Mouse (Mus musculus): Measurements from ENCODE around the gene Cdk14.
"Not testable (repeated sequence)": the region's sequence is repeated elsewhere in the genome, so short reads cannot be mapped to it uniquely, and the experiment has no call there.

Gene Cdk14

GRCm38 (mm10) chr5:5367550-5367949 is 52.6 kb downstream of the Cdk14 start:
- DNase-seq (ENCODE audit: low read depth, low spot score): no peak

DNA sequence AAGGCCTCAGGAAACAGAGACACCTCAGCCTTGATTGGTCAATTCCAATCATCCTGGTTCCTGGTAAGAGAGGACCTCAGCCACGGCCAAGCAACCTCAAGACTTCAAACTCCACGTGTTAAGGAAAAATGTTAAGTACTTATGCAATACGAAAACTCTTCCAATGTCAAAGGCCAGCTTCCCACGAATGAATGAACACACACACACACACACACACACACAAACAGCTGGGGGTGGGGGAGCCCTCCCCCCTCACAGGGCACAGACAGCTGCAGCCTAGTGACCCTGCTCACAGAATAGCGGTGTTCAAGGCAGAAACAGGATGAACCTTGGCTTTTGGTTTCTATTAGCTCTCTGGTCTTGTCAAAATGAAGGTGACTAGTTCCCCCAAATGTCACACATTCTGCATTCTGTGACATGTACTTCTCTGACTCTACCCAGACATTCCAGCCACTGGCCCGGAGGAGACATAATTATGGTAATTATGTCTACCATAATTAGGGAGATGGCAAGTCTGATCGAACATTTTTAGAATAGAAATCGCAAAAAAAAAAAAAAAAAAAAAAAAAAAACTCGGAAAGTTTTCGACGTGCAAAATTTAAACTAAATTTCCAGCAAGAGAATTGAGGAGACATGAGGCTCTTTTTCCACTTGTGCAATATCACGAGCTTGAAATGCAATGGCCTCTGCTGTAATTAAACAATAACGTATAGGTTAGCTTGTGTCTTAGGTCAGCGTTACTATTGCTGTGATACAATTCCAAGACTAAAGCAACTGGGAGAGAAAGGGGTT is 54.6 kb downstream of the Cdk14 start:
- no peak for DNase-seq (ENCODE audit: low read depth, low spot score)

DNA sequence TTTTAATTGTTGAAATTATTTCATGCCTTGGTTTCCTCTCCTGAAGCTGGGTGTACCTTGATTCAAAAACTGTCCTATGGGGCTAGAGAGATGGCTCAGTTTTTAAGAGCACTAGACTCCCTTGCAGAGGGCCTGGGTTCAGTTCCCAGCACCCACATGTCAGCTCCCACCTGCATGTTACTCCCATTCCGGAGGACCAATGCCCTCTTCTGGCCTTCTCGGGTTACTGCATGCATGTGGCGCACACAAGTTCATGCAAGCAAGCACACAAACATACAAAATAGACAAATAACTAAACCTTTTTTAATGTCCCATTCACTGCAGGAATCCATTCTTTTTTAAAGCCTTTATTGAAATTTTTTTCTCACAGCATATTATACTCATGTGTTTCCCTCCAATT is 58.4 kb downstream of the Cdk14 start:
- no peak for DNase-seq (ENCODE audit: low read depth, low spot score)

- DNase-seq (ENCODE audit: low read depth, low spot score): no peak
Measured at GRCm38 (mm10) chr5:5360338-5360737, 59.8 kb downstream of the Cdk14 start.

DNA sequence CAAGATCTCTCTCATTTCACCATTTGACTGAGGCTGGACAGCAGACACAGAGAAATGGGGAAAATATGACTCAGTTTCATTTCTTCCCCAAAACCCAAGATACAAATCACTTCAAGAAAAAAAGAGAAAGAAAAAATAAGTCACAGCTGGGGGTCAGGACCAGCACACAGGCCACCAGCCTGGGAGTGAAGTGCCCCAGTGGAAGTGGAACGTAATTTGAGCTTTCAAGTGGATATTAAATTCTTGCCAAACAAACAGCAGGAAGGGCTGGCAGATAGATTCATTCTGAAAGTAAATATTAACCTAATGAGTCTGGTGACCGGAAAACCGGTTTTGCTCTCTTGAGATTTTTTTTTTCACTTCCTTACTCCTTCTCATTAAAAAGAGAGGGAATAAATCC is 60.2 kb downstream of the Cdk14 start:
- DNase-seq (ENCODE audit: low read depth, low spot score): no peak

DNA sequence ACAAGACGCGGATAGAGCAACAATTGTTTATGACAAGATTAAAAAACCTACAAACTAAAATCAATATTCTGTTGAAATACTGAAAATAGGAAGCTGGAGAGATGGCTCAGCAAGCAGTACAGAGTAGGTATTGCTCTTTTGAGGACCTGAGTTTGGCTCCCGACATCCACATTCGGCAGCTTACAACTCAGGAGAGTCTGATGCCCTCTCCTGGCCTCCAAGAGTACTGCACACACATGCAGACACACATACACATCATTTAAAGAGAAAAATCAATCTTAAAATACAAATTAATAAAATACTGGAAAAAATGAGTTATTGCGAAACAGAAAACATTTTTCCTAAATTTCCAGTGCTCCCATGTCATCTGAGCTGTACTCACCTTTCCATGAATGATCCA is 60.7 kb downstream of the Cdk14 start:
- no peak for DNase-seq (ENCODE audit: low read depth, low spot score)

- no peak for DNase-seq (ENCODE audit: low read depth, low spot score)
Measured at GRCm38 (mm10) chr5:5358019-5358717, 61.9 kb downstream of the Cdk14 start.

DNA sequence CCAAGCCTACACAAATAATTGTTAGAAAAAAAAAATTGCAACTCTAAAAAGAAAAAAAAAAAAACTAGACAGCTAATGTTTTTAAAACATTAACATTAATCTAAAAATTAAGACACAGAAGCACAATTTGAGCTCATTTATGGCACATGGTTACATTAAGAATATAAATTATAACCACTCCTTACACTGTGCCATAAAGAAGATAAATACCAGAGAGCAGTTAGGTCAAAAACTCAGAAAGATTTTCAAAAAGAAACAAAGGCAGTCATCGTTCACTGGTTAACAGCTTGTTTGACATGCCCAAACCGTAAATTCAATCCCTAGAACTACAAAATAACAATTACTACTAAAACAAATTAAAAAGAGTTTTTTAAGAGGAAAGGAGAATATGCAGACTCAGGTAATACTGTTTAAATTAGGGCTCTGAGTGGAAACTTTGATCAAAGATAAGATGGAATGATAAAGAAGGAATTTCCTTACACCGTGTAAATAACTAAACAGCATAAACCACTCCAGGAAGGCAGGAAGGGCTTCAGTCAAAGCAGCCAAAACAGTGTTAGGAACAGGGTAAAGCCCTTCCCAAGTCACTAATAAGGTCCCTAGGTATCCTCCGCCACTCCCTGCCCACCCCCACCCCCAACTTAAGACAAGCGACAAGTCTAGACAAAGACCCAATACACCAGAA is 65.3 kb downstream of the Cdk14 start:
- DNase-seq (ENCODE audit: low read depth, low spot score): no peak

GRCm38 (mm10) chr5:5353946-5354345 is 66.2 kb downstream of the Cdk14 start:
- DNase-seq (ENCODE audit: low read depth, low spot score): no peak

DNA sequence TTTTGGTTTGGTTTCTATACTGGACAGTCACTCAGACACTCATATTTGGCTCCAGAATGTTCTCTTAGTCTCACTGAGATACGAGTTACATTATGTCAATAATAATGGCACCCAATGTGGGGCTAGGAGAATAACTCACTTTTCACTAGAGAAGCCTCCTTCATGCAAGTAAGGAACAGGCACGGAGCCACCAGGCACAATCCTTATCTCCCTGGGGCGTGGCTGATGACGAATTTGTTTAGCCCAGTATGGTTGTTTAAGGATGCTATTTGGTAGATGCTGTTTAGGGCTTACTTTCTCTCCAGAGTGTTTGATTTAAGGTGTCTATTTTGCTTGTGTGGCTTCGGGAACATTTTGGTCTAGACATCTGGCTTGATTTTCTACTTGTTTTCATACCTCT is 75.5 kb downstream of the Cdk14 start:
- DNase-seq (ENCODE audit: low read depth, low spot score): no peak

- no peak for DNase-seq (ENCODE audit: low read depth, low spot score)
Measured at GRCm38 (mm10) chr5:5343741-5344140, 76.4 kb downstream of the Cdk14 start.

- no peak for DNase-seq (ENCODE audit: low read depth, low spot score)
Measured at GRCm38 (mm10) chr5:5343267-5343666, 76.8 kb downstream of the Cdk14 start.

- no peak for DNase-seq (ENCODE audit: low read depth, low spot score)
Measured at GRCm38 (mm10) chr5:5342410-5343137, 77.5 kb downstream of the Cdk14 start.

- DNase-seq (ENCODE audit: low read depth, low spot score): no peak
Measured at GRCm38 (mm10) chr5:5341611-5342010, 78.5 kb downstream of the Cdk14 start.

GRCm38 (mm10) chr5:5333916-5334315 is 86.2 kb downstream of the Cdk14 start:
- DNase-seq (ENCODE audit: low read depth, low spot score): no peak

- no peak for DNase-seq (ENCODE audit: low read depth, low spot score)
Measured at GRCm38 (mm10) chr5:5330926-5331460, 89.1 kb downstream of the Cdk14 start.

DNA sequence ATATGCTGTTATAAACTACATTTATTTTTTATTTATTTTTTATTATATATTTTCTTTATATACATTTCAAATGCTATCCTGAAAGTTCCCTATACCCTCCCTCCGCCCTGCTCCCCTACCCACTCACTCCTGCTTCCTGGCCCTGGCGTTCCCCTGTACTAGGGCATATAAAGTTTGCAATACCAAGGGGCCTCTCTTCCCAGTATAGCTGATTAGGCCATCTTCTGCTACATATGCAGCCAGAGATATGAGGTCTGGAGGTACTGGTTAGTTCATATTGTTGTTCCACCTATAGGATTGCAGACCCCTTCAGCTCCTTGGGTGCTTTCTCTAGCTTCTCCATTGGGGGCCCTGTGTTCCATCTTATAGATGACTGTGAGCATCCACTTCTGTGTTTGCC is 91.1 kb downstream of the Cdk14 start:
- not testable (repeated sequence) for DNase-seq (ENCODE audit: low read depth, low spot score)

DNA sequence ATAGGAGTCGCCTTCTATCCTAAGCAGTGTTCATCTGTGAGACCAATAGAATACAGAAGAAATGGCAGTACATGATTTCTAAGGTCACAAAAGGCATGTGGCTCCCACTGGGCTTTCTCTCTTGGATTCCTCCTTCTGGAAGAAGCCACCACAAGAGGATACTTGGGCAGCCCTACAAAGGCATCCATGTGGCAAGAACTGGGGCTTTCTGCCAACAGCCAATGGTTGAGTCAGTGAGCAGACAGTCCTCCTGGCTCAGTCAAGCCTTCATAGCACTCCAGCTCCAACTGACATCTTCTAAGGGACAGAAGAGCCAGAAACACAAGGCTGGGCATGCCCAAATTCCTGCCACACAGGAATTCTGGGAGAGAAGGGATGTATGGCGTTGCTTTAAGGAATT is 93.4 kb downstream of the Cdk14 start:
- DNase-seq (ENCODE audit: low read depth, low spot score): no peak

DNA sequence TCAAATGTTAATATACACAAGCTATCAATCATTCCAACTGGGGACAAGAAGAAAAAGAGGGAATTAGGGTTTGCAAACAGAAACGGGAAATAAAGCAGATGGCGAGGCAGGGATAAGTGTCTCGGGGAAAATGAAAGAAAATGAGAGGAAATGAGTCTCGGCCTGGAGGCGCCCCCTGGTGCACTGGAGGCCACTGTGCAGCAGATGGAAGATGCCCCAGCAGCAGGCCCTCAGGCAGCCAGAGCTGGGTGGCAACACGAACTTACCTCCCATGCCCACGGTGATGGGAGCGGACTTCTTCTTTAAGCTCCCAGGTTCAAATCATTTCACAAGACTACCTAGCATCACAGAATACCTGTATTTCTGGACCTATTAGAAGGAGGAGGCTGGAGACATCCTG is 97.4 kb downstream of the Cdk14 start:
- no peak for DNase-seq (ENCODE audit: low read depth, low spot score)

GRCm38 (mm10) chr5:5320506-5321181 is 99.5 kb downstream of the Cdk14 start:
- DNase-seq (ENCODE audit: low read depth, low spot score): no peak

All from retina, adult 2 months (tissue).